Mouse (Mus musculus) gastrocnemius, postnatal 25 days (tissue): ENCODE measurements around the gene Kcnq2. TPM values are rescaled to one million over a fixed set of nuclear protein-coding genes. Genes with fewer than 3 reads are reported as not detected.

Experiments
- DNase-seq: peaks from one replicate; pipeline ENCODE4 v3.0.0; 2022
- total RNA-seq, 2 experiments: library from RNA; stranded (reverse); gene quantifications; 1 replicate in 1 of 2; 2 replicates in 1 of 2; pipeline ENCODE4 v1.2.3; 2021

Kcnq2 gene
- total RNA-seq, 2 experiments from 2014 or later: not detected

DNA sequence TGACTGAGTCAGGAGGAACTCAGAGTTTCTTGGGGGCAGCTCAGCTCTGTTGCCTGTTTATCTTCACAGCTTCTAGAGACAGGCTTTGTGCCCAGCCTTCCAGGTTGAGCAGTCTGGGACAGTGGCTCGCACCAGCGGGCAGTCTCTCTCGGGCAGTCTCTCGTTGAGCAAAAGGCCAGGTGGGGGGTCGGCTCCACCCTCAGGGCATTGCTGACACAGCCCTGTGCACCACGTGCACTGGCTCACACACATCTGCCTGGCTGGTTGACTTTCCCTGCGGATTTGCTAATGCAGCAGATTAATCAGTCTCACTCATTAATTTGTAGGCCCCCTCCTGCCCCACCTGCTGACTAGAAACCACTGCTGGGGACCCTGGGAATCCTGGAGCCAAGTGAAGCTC lies 93.2 kb downstream of the Kcnq2 start:
- no peak for DNase-seq

DNA sequence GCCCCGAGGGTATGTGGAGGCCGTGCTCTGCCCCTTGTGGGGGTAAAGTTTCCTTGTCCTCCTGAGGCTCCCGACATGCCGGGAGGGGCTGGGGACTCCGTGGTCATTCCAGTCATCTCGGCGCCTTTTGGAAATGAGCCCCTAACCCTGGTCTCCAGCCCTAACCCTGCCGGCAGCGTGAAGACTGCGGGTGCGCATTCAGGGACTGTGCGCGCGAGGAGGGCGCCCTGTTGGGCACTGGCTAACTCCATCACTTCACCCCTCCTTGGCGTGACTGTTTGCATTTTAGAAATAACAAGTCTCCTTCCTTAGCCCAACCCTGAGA lies 95.8 kb downstream of the Kcnq2 start:
- DNase-seq: no peak

DNA sequence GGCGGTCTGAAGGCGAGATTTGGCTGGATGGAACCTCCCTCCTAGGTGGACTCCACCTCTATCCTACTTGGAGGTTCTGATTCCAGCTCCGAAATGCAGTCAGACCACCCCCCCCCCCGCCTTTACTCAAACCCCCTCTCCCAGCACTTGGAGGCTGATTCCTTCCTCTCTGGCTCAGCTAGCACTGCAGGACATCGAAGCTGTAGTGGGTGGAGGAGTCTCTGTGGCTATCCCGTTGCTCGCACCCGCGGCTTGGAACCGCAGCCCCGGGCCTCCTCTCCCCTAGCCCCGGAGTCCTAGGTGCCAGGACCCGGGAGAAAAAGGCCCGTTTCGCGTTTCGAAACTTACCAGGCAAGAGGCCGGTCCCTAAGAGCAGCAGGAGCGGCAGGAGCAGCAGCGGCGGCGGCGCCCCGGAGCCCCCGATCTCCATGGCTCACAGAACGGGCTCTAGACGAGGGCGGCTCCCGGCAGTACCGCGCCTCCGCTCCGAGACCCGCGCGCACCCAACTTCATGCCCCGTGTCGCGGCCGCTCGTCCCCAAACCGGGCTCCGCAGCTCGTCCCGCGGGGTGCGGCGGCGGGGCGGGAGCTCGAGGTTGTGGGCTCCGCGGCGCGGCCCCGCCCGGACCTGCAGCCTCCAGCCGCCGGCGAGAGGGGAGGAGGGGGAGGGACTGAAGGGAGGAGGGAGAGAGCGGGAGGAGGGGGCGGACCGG lies 96.3 kb downstream of the Kcnq2 start:
- no peak for DNase-seq

DNA sequence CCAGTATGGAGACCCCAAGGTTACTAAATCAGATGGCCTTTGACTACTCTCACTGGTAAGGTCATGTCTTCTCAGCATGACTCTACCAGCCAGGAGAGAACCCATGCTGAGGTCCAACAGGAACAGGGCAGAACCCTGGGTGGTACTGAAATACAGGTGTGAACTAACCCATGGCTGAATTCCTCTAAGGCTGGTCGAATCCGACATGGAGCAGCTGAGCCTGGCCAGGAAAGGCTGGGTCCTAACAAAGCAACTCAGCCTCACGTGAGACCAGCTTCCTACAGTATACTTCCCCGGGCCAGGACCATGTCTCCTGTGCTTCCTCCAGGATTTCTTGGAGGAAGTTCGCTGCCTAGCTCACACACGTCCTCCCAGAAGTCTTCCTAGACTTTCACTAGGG lies 98.5 kb downstream of the Kcnq2 start:
- no peak for DNase-seq

DNA sequence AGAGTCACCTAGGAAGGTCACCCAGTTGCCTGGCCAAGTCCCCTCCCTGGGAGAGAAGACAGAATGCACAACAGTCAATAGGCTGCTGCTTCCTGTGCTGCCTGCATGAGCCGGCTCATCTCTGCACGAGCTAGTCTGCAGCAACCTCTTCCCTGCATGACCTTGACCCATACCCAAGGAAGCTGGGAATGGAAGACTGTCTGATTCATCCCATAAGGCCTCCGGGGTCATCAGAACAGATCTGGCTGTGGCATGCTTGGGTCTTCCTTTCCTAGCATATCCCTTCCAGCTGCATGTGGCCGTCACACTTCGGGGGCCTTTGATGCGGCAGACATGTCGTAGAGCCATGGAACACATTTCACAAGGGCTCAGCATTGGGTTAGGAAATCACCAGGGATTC lies 99.9 kb downstream of the Kcnq2 start:
- no peak for DNase-seq

DNA sequence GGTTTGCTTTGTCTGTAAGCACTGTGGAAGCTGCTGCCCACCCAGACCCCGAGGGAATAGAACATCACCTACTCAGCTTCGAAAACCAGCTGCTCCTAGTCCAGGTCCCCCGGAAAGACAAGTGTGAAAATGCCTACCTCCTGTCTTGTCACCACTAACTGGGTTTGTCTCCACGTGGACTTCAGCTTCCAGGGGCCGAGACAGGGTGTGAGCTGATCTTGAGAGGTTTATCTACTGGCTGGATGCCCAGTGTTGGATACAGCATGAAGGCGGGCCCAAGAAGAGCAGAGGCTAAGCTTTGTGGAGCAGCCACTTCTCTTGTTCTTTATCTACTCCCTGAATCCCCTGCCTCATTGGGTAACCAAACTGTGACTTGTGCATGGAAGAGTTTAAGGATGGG lies 101.8 kb downstream of the Kcnq2 start:
- no peak for DNase-seq

DNA sequence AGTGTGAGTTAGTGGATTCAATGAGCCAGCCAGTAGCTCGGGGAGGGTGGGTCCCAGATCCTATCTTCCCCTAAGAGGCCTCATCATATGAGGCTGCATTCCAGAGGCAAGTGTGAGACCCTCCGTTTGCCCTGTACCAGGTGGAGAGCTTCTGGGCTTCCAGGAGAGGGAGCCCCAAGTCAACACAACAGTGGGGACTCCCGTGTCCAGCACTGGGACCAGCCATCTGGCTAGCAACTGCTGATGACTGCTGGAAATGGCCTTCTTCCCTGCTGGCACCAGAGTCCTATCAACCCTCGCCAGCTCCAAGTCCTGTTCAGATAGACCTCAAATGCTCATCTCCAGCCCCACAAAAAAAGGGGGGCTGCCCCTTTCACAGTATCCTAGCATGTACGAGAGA lies 102.7 kb downstream of the Kcnq2 start:
- no peak for DNase-seq

DNA sequence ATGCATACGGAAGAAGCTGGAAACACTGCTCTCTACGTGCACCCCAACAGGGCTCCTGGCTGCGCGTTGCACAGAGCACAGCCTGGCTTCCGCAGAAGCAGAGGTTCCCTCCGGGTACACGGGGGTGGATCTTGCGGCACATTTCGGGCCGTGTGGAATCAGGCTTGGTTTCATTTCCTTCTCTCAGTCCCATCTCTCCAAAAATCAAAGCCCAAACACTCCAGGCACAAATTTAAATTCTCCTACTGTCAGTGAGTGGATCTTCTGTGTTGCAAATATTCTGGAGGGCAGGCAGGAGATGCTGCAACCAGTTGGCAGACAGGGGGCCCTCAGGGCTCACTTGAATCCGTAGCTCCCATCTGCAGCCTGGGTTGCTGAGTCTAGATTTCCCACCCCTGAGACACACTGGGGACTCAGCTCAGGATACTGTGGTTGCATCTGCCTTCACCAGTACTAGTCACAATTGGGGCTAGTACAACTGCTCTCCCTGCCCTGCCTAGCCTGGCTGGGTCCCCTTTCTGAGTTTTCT lies 103.6 kb downstream of the Kcnq2 start:
- no peak for DNase-seq

Other genes starting within 250 kb of the Kcnq2 start
- 10 to 100 TPM; 31.9 to 34.1 TPM for gene Ythdf1, start 214.4 kb downstream of the Kcnq2 start, total RNA-seq
- gene Birc7, start 206.3 kb downstream of the Kcnq2 start, total RNA-seq: not detected
- gene Nkain4, start 180.6 kb downstream of the Kcnq2 start, total RNA-seq: under 1 TPM in 1 of 2 experiments, not detected in 1; 0.49 TPM
- gene Arfgap1, start 168.1 kb downstream of the Kcnq2 start, total RNA-seq: 10 to 100 TPM; 26.6 to 33.7 TPM
- gene Col20a1, start 148.8 kb downstream of the Kcnq2 start, total RNA-seq: 1 to 10 TPM; 2.3 to 2.9 TPM
- under 1 TPM in 1 of 2 experiments, not detected in 1; 0.54 TPM for gene Chrna4, start 91.8 kb downstream of the Kcnq2 start, total RNA-seq
- gene Eef1a2, start 21.7 kb upstream of the Kcnq2 start, total RNA-seq: 1,000 to 10,000 TPM; 1,917 to 2,157 TPM
- gene Ppdpf, start 51.9 kb upstream of the Kcnq2 start, total RNA-seq: 10 to 100 TPM; 44.4 to 49.5 TPM
- not detected for gene Ptk6, start 67.5 kb upstream of the Kcnq2 start, total RNA-seq
- gene Srms, start 77.9 kb upstream of the Kcnq2 start, total RNA-seq: under 1 TPM; 0.20 to 0.24 TPM
- not detected for gene Fndc11, start 84.7 kb upstream of the Kcnq2 start, total RNA-seq
- 1 to 10 TPM; 2.5 to 3.4 TPM for gene Helz2, start 106.7 kb upstream of the Kcnq2 start, total RNA-seq
- 1 to 10 TPM; 6.1 to 6.3 TPM for gene Gmeb2, start 152.7 kb upstream of the Kcnq2 start, total RNA-seq
- under 1 TPM in 1 of 2 experiments, not detected in 1; 0.32 TPM for gene Stmn3, start 179.2 kb upstream of the Kcnq2 start, total RNA-seq
- gene Rtel1, start 184.4 kb upstream of the Kcnq2 start, total RNA-seq: 10 to 100 TPM in 1 of 2 experiments, 1 to 10 TPM in 1; 9.9 to 14.9 TPM
- gene Zgpat, start 229.6 kb upstream of the Kcnq2 start, total RNA-seq: 10 to 100 TPM; 12.8 to 13.1 TPM
- 10 to 100 TPM; 25.0 to 29.3 TPM for gene Arfrp1, start 230.1 kb upstream of the Kcnq2 start, total RNA-seq
- gene Lime1, start 244.8 kb upstream of the Kcnq2 start, total RNA-seq: 1 to 10 TPM; 4.2 to 5.5 TPM